Mouse (Mus musculus) embryonic facial prominence, embryonic 12.5 days (tissue): ENCODE results near the gene Ttll2. TPM values are rescaled to one million over a fixed set of nuclear protein-coding genes. Genes with fewer than 3 reads are reported as not detected.
"Not testable (repeated sequence)": the region's sequence is repeated elsewhere in the genome, so short reads cannot be mapped to it uniquely, and the experiment has no call there.

ENCODE experiments used
- ATAC-seq: fragments of 200-750 bp; cut with Nextera tagmentation; 2 replicates; pipeline ENCODE4 v1.8.0; 2017; ENCODE audit not compliant: insufficient number of reproducible peaks, insufficient read depth, low FRiP score, low TSS enrichment
- H3K27ac ChIP-seq: fragments of 300-500 bp; sonication (generic); 2 replicates; pipeline ENCODE4 v1.5.1; 2016; ENCODE audit warnings: mild to moderate bottlenecking
- H3K27me3 ChIP-seq: fragments of 300-500 bp; sonication (generic); 2 replicates; pipeline ENCODE4 v1.6.1; 2016; ENCODE audit warnings: mild to moderate bottlenecking, moderate library complexity
- H3K36me3 ChIP-seq: fragments of 300-500 bp; sonication (generic); 2 replicates; pipeline ENCODE4 v1.6.1; 2016; ENCODE audit warnings: mild to moderate bottlenecking
- H3K4me1 ChIP-seq: fragments of 300-500 bp; sonication (generic); 2 replicates; pipeline ENCODE4 v1.6.1; 2016
- H3K4me2 ChIP-seq: fragments of 300-500 bp; sonication (generic); replicated peaks from 2 replicates; pipeline ENCODE4 v1.6.1; 2016; ENCODE audit warnings: mild to moderate bottlenecking, moderate library complexity
- H3K4me3 ChIP-seq: fragments of 300-500 bp; sonication (generic); 2 replicates; pipeline ENCODE4 v1.5.1; 2016; ENCODE audit warnings: mild to moderate bottlenecking
- H3K9ac ChIP-seq: fragments of 300-500 bp; sonication (generic); 2 replicates; pipeline ENCODE4 v1.6.1; 2016; ENCODE audit warnings: mild to moderate bottlenecking, moderate library complexity
- H3K9me3 ChIP-seq: fragments of 300-500 bp; sonication (generic); 2 replicates; pipeline ENCODE4 v1.6.1; 2016; ENCODE audit warnings: mild to moderate bottlenecking, moderate library complexity
- WGBS: fragments of 180-500 bp; shearing (Covaris S2); methylation state at CpG from one replicate; pipeline ENCODE4 v1.1.7; 2016; 5-methylcytosine and 5-hydroxymethylcytosine counted together
- polyA plus RNA-seq: library from polyadenylated mRNA; unstranded; fragments of >200 nt; fragmentation: Nextera tagmentation; extraction: Ambion mirVana; gene quantifications from 2 replicates; pipeline ENCODE4 v1.2.1, GENCODE M21; 2016

The Ttll2 gene
- polyA plus RNA-seq, 1 experiment from 2014 or later, result not detected

DNA sequence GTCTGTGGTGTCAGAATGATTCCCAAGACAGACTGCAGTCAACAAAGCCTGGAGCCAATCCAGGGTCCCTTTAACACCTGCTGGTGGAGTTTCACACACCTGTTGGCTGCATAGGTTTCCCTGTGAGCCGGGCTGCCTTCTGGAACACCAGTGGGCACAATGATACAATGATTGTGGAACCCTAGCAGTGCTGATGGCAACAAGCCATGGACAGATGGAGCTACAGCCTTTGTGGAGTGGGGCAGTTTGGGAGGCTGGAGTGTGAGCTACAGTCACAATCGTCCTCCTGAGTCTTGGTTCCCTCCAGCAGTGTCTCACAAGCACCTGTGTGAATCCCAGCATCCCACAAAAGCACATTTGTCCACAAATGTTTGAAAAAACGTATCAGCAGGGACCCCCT lies 3.7 kb downstream of the Ttll2 start:
- 85% methylated on average over 2 of the region's 3 CpGs for WGBS
- H3K27ac ChIP-seq, H3K4me1 ChIP-seq, H3K36me3 ChIP-seq, H3K4me3 ChIP-seq, H3K4me2 ChIP-seq, H3K9me3 ChIP-seq, H3K9ac ChIP-seq, ATAC-seq, H3K27me3 ChIP-seq: not testable (repeated sequence)

DNA sequence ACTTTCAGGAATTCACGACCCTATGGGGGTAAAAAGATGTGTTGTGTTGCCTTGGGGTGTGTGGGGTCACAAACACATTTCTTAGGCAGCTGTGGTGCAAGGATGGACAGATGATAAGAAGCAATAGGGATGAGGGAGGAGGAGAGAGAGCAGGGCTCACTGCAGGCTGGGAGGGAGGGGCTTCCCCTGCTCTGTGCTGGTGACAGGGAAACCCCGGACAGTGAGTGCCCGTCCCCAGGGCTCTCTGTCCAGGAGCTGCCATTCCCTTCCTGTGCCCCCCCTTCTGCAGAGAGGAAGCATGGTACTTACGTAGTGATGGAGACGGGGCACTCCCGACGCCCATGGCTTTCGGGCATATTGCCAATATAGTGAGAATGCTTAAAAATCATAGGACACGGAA lies 15.1 kb downstream of the Ttll2 start:
- H3K4me2 ChIP-seq, H3K27me3 ChIP-seq, H3K4me3 ChIP-seq, H3K9ac ChIP-seq, H3K4me1 ChIP-seq, H3K27ac ChIP-seq, H3K36me3 ChIP-seq, H3K9me3 ChIP-seq: not testable (repeated sequence)
- ATAC-seq, result 0 out of 2 replicates have a peak, but pooled peaks have one; percentile 22
- 67% methylated on average over 9 of the region's 9 CpGs for WGBS

DNA sequence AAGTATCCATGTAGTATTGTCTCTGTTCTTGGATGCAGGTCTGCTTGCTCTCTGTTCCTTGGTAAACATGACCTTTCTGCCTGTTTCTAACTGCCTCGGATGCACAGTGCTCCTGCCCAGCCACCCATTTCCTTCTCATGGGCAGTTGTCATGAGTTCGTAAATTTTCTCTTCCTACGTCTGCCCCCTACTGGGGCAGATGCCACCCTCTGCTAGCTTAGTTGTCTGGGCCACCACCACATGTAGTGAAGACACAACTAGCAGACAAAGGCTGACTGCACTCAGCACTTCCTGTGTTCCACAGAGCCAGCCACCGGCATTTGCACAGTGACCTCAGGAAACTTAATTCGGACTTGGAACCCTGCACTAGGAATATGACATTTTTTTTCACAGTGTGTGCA lies 19.8 kb downstream of the Ttll2 start:
- not testable (repeated sequence) for H3K27me3 ChIP-seq, H3K4me2 ChIP-seq, H3K9me3 ChIP-seq, H3K4me1 ChIP-seq, H3K9ac ChIP-seq, H3K4me3 ChIP-seq, ATAC-seq, H3K27ac ChIP-seq, H3K36me3 ChIP-seq
- 84% methylated on average over 3 of the region's 5 CpGs for WGBS

DNA sequence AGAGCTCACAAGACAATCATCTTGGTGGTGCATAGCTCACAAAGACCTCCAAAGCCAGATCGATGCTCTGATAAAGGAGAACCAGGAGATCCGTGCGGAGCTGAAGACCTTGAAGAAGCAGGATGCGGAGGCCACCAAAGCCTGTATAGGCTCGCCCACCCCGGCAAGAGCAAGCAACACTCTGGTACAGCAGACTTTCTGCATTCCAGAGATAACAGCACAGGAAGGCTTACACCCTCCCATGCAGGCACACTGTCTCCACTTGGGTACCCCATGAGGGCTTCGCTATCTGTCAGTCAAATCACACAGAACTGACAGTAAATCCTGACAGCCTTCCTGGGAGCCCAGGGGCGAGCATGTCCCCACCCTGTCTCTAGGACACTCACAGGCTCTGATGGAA lies 26.1 kb downstream of the Ttll2 start:
- not testable (repeated sequence) for H3K9ac ChIP-seq, H3K27ac ChIP-seq, H3K4me3 ChIP-seq, H3K4me1 ChIP-seq, H3K9me3 ChIP-seq, H3K4me2 ChIP-seq, ATAC-seq, H3K27me3 ChIP-seq, H3K36me3 ChIP-seq
- 63% methylated on average over 8 of the region's 8 CpGs for WGBS

DNA sequence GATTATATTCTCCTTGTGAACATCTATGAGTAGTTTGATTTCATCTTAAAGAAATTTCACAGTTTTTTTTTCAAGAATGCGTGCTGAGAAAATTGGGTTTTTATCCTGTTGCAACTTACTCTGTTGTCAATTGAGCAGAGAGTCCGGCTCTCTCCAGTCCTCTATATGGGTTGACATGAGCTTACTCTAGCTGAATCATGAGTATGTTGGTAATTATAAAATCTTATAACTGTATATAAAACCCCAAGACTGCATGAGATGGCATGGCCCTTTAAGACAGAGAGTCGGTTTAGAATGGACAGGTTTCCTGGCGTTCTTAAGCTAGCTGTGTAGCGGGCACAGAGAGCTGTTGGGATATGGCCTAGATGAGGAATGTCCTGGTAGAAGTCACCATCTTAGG lies 28.1 kb downstream of the Ttll2 start, which contains the start of gene Tcp10a:
Gene Tcp10a (plus strand): TSS at position 301 of the 400 bp plus-strand sequence.
- not testable (repeated sequence) for H3K27ac ChIP-seq

DNA sequence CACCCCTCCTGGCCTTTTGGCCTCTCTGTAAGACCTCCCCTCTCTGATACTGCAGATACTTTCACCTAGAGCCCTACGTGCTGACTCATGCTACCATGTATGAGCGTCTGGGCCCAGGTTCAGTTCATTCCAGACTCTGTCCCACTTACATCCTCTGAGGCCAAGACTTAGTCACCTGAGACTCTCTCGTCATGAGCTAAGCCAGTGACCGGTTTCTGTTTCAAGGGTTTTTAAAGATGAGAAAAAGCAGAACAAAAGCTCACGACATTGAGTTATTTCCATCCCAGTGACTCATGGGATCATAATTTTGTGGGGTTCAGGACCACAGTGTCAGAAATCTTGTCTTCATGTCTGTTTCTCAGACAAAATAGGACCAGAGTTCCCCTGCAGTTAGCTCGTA lies 32.7 kb downstream of the Ttll2 start:
- not testable (repeated sequence) for H3K4me3 ChIP-seq, H3K4me2 ChIP-seq, ATAC-seq, H3K9me3 ChIP-seq, H3K4me1 ChIP-seq, H3K27me3 ChIP-seq, H3K9ac ChIP-seq, H3K27ac ChIP-seq, H3K36me3 ChIP-seq
- WGBS, result 81% methylated on average over 6 of the region's 6 CpGs

More for the DNA sequence above, 28.1 kb downstream of the Ttll2 start, which contains the start of gene Tcp10a:
- H3K27me3 ChIP-seq, H3K4me2 ChIP-seq, H3K36me3 ChIP-seq, H3K4me3 ChIP-seq, ATAC-seq, H3K9ac ChIP-seq, H3K4me1 ChIP-seq, H3K9me3 ChIP-seq: not testable (repeated sequence)
- 89% methylated on average over 5 of the region's 5 CpGs for WGBS

DNA sequence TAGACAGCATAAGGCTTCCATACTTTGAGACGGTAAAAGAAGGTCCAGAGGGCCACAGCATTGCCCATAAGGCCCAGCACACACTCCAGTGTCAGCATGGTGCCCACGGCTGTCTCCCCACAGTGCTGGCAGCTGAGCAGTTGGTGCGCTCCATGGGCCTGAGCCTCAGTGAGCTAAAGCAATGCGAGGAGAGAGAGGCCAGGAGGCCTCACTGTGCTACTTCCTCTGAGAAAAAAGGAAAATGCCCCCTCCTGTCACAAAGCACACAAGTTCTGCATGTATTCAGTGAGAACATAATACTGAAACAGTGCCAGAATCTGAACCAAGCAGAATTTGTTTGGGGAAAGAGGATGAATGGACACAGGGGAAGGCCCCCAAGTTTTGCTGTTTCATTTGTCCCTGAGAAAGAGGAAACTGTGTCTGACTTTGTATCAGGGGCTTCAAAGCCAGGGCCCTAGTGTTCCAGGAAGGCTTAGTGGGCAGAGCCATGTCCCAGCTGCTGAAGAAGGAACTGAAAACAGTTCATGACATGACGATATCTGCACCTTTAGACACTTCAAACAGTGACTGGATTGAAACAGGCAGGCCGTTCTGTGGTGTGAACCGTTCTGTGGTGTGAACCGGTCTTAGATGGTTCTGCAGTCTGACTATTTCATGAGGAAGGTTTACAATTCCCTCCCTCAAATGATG lies 36.7 kb downstream of the Ttll2 start:
- WGBS, result 86% methylated on average over 8 of the region's 8 CpGs
- not testable (repeated sequence) for H3K4me2 ChIP-seq, H3K27ac ChIP-seq, H3K36me3 ChIP-seq, H3K4me3 ChIP-seq, H3K4me1 ChIP-seq, H3K9ac ChIP-seq, ATAC-seq, H3K27me3 ChIP-seq, H3K9me3 ChIP-seq

DNA sequence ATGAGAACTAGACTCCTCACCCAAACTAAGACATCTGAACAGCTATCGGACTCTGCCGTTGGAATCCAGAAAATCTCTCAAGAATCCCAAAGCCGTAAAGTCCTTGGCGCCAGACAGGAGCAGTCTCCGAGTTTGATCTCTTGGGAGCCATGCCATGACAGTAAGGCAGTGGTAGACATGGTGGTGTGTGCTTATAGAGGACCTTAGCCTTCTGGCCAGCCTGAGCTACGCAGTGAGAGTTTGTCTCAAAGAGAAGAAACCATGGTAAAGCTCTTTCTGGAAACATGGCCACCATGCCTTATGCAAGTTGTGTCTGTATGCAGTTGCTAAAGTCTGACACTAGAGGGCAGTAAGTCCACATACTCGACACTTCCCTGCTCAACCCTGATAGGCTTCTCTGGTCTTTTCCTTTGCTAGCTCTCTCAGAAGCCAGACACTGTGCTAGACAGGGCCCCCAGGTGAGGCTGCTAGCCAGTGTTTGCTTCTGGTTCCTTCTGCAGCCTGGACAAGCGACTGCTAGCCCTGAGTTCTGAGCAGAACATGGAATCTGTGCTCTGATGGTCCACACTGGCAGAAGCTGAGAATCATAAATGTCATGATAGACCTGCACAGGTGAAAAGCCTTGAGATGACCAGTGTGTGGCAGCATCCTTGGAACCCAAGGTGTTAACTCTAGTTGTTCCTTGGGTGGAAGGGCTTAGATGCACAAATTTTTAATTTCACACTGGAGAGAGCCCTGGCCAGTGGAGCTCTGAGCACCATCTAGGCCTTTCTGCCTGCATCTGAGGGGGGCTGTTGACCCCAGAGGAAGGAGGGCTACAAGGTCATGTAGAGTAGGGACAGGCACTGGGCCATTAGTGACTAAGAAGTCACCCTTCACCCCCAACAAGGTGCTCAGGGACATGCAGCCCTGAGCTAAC lies 46.0 kb downstream of the Ttll2 start:
- H3K27me3 ChIP-seq, H3K4me3 ChIP-seq, H3K4me1 ChIP-seq, H3K4me2 ChIP-seq, H3K9ac ChIP-seq, H3K36me3 ChIP-seq, H3K9me3 ChIP-seq, H3K27ac ChIP-seq: not testable (repeated sequence)
- ATAC-seq, result peak; percentile 62; the same call in 1 of the 2 replicates
- WGBS, result 60% methylated on average over 8 of the region's 8 CpGs

Other genes starting within 250 kb of the Ttll2 start
- gene Rps6ka2, start 182.6 kb downstream of the Ttll2 start, polyA plus RNA-seq, result 24.6 and 24.8 TPM in 2 replicates
- gene Tcp10a, start 28.1 kb downstream of the Ttll2 start, polyA plus RNA-seq, result not detected in 2 replicates
- not detected in 2 replicates for gene Gm49630, start 19.3 kb upstream of the Ttll2 start, polyA plus RNA-seq
- gene Unc93a2, start 32.8 kb upstream of the Ttll2 start, polyA plus RNA-seq, result not detected in 2 replicates